Mouse (Mus musculus) thymus, adult 2 months (tissue): ENCODE measurements around the gene B4galnt4.

ENCODE experiments used
- CTCF ChIP-seq: fragments of 200-500 bp; IDR thresholded peaks from 2 replicates; pipeline ENCODE4 v1.5.1; 2012; ENCODE audit warnings: mild to moderate bottlenecking, control low read depth, low read length, moderate library complexity, borderline replicate concordance; ENCODE audit not compliant: control insufficient read depth, poor library complexity, insufficient read depth; ENCODE audit errors: extremely low read depth
- POLR2A ChIP-seq: fragments of 200-500 bp; IDR thresholded peaks from 2 replicates; pipeline ENCODE4 v1.6.1; 2012; ENCODE audit warnings: mild to moderate bottlenecking, low read length, control low read depth, moderate library complexity; ENCODE audit not compliant: control insufficient read depth, poor library complexity, insufficient read depth; ENCODE audit errors: extremely low read depth

- TF ChIP-seq CTCF (no peak), POLR2A (no peak)
These were observed 9.7 kb upstream of the B4galnt4 start for GRCm38 (mm10) chr7:141051060-141051685.
